Mouse (Mus musculus): ENCODE measurements around the gene Ankrd36. TPM values are rescaled to one million over a fixed set of nuclear protein-coding genes. Genes with fewer than 3 reads are reported as not detected.

Gene Ankrd36
- polyA plus RNA-seq, 1 experiment from 2014 or later, result 0.96 TPM

DNA sequence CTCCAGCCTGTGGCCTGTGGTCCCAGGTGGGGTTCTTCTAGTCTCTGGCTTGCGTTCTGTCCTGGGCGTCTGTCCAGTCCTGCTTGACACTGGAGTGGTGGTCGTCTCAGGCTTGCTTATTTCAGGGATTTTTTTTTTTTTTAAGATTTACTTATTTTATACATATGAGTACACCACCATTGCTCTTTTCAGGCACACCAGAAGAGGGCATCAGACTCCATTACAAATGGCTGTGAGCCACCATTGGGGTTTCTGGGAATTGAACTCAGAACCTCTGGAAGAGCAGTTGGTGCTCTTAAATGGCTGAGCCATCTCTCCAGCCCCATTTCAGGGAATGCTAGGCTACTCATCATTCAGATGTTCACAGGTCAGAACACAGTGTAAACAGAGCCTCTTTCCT lies 9.2 kb upstream of the Ankrd36 start:
- Histone ChIP-seq H3K4me3 (ENCODE audit: low read depth, low read length) (no peak overlapping the region), H3K4me2 (no peak overlapping the region), H3K27ac (ENCODE audit: low read depth, low read length) (no peak overlapping the region), H3K9ac (ENCODE audit: low read depth, low read length) (no peak overlapping the region), H3K4me1 (ENCODE audit: control insufficient read depth, insufficient read depth, low read length) (peaks cover 7% of the 10 kb centered on the region; the same call in 1 of the 2 replicates), H3K36me3 (ENCODE audit: control insufficient read depth, insufficient read depth, low read length) (no peaks in the 10 kb centered on the region), H3K27me3 (ENCODE audit: control insufficient read depth, insufficient read depth, low read length) (no peaks in the 10 kb centered on the region), H3K9me3 (replicated peaks; ENCODE audit: control insufficient read depth, low read length) (no peaks in the 10 kb centered on the region)
- 72% methylated on average over 3 of the region's 3 CpGs for WGBS (ENCODE audit: insufficient replicate concordance)
- no peak for ATAC-seq (replicated peaks; ENCODE audit: insufficient number of reproducible peaks, low FRiP score, low TSS enrichment)

DNA sequence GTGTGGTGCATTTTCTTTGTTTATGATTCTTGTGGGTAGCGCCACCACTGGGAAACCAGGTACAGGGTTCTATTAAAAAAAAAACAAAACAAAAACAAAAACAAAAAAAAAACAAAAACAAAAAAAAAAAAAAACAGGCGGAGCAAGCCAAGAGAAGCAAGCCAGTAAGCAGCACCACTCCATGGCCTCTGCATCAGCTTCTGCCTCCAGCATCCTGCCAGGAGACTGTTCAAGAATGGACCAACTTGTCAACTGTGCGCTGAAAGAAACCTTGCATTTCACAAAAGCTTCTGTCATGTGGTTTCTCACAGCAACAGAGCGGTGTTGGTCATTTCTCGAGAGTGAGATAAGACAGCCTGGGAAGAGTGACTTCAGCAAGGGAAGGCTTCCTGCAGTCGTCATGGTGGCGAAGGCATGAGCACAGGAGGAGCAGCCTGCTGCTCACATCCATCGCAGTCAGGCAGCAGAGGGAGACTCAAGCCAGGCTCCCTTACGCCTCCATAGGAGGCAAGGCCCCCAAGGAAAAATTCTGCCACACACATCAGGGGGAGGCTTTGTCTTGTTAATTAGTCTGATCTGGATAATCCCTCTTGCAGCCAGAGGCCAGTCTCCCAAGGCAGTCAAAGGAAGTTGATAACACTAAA lies 6.7 kb upstream of the Ankrd36 start:
- no peak overlapping the region for H3K27ac ChIP-seq (ENCODE audit: low read depth, low read length)

DNA sequence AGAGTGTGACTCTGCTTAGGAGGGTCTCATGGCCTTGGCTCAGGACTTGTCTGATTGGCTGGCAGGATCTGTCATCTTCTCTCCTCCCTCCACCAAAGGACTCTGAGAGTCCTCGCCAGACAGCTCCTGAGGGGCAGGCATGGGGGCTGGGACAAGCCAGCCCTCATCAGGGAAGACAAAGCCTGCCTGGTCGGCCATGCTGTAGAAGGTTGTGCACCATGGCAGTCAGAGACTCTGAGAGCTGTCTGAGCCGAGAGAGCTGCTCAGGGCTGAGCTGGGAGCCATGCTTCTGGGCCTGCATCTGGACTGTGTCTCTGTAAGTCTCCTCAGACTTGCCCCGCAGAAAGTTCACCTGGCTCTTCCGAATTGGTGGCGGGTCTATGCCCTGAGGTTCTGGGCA lies 5.6 kb upstream of the Ankrd36 start:
- no peaks in the 10 kb centered on the region for H3K27me3 ChIP-seq (ENCODE audit: control insufficient read depth, insufficient read depth, low read length)
- H3K9ac ChIP-seq (ENCODE audit: low read depth, low read length), result no peak overlapping the region
- H3K4me1 ChIP-seq (ENCODE audit: control insufficient read depth, insufficient read depth, low read length), result peaks cover 7% of the 10 kb centered on the region; the same call in 1 of the 2 replicates

More for the DNA sequence above, 6.7 kb upstream of the Ankrd36 start:
- no peak; the same call in 1 of the 2 replicates for ATAC-seq (replicated peaks; ENCODE audit: insufficient number of reproducible peaks, low FRiP score, low TSS enrichment)
- H3K4me1 ChIP-seq (ENCODE audit: control insufficient read depth, insufficient read depth, low read length), result peaks cover 7% of the 10 kb centered on the region; the same call in 1 of the 2 replicates
- no peak overlapping the region for H3K4me3 ChIP-seq (ENCODE audit: low read depth, low read length)
- H3K4me2 ChIP-seq, result no peak overlapping the region
- no peaks in the 10 kb centered on the region for H3K36me3 ChIP-seq (ENCODE audit: control insufficient read depth, insufficient read depth, low read length)
- H3K27me3 ChIP-seq (ENCODE audit: control insufficient read depth, insufficient read depth, low read length), result no peaks in the 10 kb centered on the region
- H3K9me3 ChIP-seq (replicated peaks; ENCODE audit: control insufficient read depth, low read length), result no peaks in the 10 kb centered on the region
- WGBS (ENCODE audit: insufficient replicate concordance), result 17% methylated on average over 9 of the region's 9 CpGs
- no peak overlapping the region for H3K9ac ChIP-seq (ENCODE audit: low read depth, low read length)

DNA sequence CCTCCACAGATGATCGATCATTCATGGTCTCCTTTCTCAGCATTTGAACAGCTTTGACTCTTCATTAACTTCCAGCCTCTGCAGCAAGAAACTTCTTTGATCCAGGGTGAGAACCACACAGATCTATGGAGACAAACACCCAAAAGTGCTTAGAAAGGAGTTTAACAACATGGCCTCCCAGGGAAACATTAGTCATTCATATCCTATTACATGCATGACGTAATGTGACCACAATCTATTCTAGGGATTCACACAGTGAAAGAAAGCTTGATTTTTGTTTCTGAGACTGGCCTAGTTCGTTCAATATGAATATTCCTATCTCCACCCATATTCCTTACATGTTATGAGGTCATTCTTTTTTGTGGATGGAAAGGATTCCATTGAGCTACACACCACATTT lies 3.9 kb upstream of the Ankrd36 start:
- Histone ChIP-seq H3K36me3 (ENCODE audit: control insufficient read depth, insufficient read depth, low read length) (no peaks in the 10 kb centered on the region), H3K4me3 (ENCODE audit: low read depth, low read length) (no peak overlapping the region), H3K27ac (ENCODE audit: low read depth, low read length) (no peak overlapping the region), H3K9me3 (replicated peaks; ENCODE audit: control insufficient read depth, low read length) (no peaks in the 10 kb centered on the region), H3K27me3 (ENCODE audit: control insufficient read depth, insufficient read depth, low read length) (no peaks in the 10 kb centered on the region), H3K4me2 (no peak overlapping the region), H3K9ac (ENCODE audit: low read depth, low read length) (no peak overlapping the region), H3K4me1 (ENCODE audit: control insufficient read depth, insufficient read depth, low read length) (peaks cover 7% of the 10 kb centered on the region; the same call in 1 of the 2 replicates)
- ATAC-seq (replicated peaks; ENCODE audit: insufficient number of reproducible peaks, low FRiP score, low TSS enrichment), result no peak
- 88% methylated on average over 3 of the region's 3 CpGs for WGBS (ENCODE audit: insufficient replicate concordance)

More for the DNA sequence above, 5.6 kb upstream of the Ankrd36 start:
- Histone ChIP-seq H3K4me3 (ENCODE audit: low read depth, low read length) (no peak overlapping the region), H3K4me2 (no peak overlapping the region), H3K9me3 (replicated peaks; ENCODE audit: control insufficient read depth, low read length) (no peaks in the 10 kb centered on the region), H3K36me3 (ENCODE audit: control insufficient read depth, insufficient read depth, low read length) (no peaks in the 10 kb centered on the region), H3K27ac (ENCODE audit: low read depth, low read length) (no peak overlapping the region)
- no peak for ATAC-seq (replicated peaks; ENCODE audit: insufficient number of reproducible peaks, low FRiP score, low TSS enrichment)
- 63% methylated on average over 6 of the region's 6 CpGs for WGBS (ENCODE audit: insufficient replicate concordance)

DNA sequence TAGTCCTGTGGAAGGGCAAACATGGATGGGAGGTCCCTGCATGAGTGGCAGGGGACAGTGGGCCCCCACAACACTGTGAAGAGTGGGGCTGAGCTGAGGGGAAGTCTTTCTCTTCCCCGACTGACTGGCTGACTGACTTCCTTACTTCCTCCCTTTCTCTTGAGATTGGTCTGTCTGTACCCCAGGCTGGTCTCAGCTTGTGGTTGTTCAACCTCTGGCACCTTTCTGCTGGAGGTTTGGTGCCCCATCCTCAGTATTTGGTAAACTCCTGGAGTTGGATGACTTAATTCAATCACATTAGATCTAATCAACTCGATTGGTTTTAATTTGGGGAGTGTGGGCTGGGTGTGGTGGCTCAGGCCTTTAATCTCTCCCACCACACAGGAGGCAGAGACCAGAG lies 3.0 kb upstream of the Ankrd36 start:
- Histone ChIP-seq H3K36me3 (ENCODE audit: control insufficient read depth, insufficient read depth, low read length) (no peaks in the 10 kb centered on the region), H3K27me3 (ENCODE audit: control insufficient read depth, insufficient read depth, low read length) (no peaks in the 10 kb centered on the region), H3K4me1 (ENCODE audit: control insufficient read depth, insufficient read depth, low read length) (peaks cover 7% of the 10 kb centered on the region; the same call in 1 of the 2 replicates), H3K4me2 (no peak overlapping the region), H3K27ac (ENCODE audit: low read depth, low read length) (no peak overlapping the region), H3K4me3 (ENCODE audit: low read depth, low read length) (no peak overlapping the region), H3K9ac (ENCODE audit: low read depth, low read length) (no peak overlapping the region), H3K9me3 (replicated peaks; ENCODE audit: control insufficient read depth, low read length) (no peaks in the 10 kb centered on the region)
- 51% methylated on average over 2 of the region's 2 CpGs for WGBS (ENCODE audit: insufficient replicate concordance)
- no peak for ATAC-seq (replicated peaks; ENCODE audit: insufficient number of reproducible peaks, low FRiP score, low TSS enrichment)

DNA sequence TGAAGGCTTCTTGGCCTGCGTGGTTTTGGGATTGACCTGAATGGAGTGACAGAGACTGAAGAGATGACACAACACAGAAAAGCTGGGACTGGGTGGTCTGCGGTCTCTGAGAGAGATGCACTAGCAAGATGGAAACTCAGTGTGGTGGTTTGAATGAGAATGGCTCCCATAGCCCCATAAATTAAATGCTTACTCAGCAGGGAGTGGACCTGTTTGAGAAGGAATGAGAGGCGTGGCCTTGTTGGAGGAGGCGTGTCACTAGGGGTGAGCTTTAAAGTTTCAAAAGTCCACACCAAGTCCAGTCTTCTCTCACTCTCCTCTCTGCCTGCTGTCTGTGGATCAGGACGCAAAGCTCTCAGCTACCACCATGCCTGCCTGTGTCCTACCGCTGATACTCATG lies 1.8 kb upstream of the Ankrd36 start:
- no peak overlapping the region for H3K4me2 ChIP-seq
- no peaks in the 10 kb centered on the region for H3K27me3 ChIP-seq (ENCODE audit: control insufficient read depth, insufficient read depth, low read length)
- H3K9ac ChIP-seq (ENCODE audit: low read depth, low read length), result no peak overlapping the region
- H3K4me3 ChIP-seq (ENCODE audit: low read depth, low read length), result no peak overlapping the region
- no peaks in the 10 kb centered on the region for H3K36me3 ChIP-seq (ENCODE audit: control insufficient read depth, insufficient read depth, low read length)
- whole genome bisulfite sequencing (ENCODE audit: insufficient replicate concordance), result 93% methylated on average over 6 of the region's 6 CpGs
- no peak overlapping the region for H3K27ac ChIP-seq (ENCODE audit: low read depth, low read length)
- no peak for ATAC-seq (replicated peaks; ENCODE audit: insufficient number of reproducible peaks, low FRiP score, low TSS enrichment)
- no peaks in the 10 kb centered on the region for H3K9me3 ChIP-seq (replicated peaks; ENCODE audit: control insufficient read depth, low read length)
- H3K4me1 ChIP-seq (ENCODE audit: control insufficient read depth, insufficient read depth, low read length), result peaks cover 7% of the 10 kb centered on the region; the same call in 1 of the 2 replicates

DNA sequence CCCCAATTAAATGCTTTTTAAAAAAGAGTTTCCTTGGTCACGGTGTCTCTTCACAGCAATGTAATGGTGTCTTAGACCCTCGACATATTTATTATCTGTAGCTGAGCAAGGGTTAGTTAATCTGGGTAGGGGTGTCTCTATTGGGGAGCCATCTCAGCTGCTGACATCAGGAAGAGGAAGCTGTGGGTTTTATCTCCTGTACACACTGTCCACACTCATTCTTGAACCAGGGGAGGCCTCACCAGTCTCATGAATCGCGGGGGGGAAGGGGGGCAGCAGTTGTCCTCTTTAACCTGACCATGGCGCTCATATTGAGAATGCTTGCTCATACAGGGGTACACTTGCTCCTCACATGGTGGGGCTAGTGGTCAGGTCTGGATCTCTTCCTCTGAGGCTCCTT lies 1.4 kb upstream of the Ankrd36 start:
- no peaks in the 10 kb centered on the region for H3K27me3 ChIP-seq (ENCODE audit: control insufficient read depth, insufficient read depth, low read length)
- H3K4me1 ChIP-seq (ENCODE audit: control insufficient read depth, insufficient read depth, low read length), result peaks cover 4% of the 10 kb centered on the region; the same call in 1 of the 2 replicates
- H3K27ac ChIP-seq (ENCODE audit: low read depth, low read length), result no peak overlapping the region
- no peak overlapping the region for H3K9ac ChIP-seq (ENCODE audit: low read depth, low read length)
- WGBS (ENCODE audit: insufficient replicate concordance), result 77% methylated on average over 5 of the region's 5 CpGs
- ATAC-seq (replicated peaks; ENCODE audit: insufficient number of reproducible peaks, low FRiP score, low TSS enrichment), result no peak
- H3K4me3 ChIP-seq (ENCODE audit: low read depth, low read length), result no peak overlapping the region
- no peak overlapping the region for H3K4me2 ChIP-seq
- H3K9me3 ChIP-seq (replicated peaks; ENCODE audit: control insufficient read depth, low read length), result no peaks in the 10 kb centered on the region
- no peaks in the 10 kb centered on the region for H3K36me3 ChIP-seq (ENCODE audit: control insufficient read depth, insufficient read depth, low read length)

DNA sequence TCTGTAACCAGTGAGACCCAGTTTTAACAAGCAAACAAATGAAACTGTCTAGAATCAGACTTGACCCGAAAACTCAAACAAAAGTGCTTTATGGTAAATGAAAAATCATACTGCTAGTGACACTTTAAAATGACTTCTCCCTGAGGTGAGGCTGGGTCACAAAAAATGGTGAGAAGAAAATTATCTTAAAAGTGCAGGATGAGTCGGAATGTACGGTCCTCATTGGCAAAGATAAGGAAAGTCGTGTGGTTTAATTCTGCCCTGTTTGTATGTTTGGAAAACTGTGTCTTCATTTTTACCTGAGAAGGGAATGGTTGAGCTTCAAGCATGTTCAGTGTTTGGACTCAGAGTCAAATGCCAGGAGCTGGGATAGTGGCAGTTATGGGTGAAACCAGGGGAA lies 2.4 kb downstream of the Ankrd36 start:
- WGBS (ENCODE audit: insufficient replicate concordance), result 79% methylated on average over 4 of the region's 4 CpGs
- no peaks in the 10 kb centered on the region for H3K36me3 ChIP-seq (ENCODE audit: control insufficient read depth, insufficient read depth, low read length)
- H3K4me3 ChIP-seq (ENCODE audit: low read depth, low read length), result no peak overlapping the region
- H3K27me3 ChIP-seq (ENCODE audit: control insufficient read depth, insufficient read depth, low read length), result no peaks in the 10 kb centered on the region
- H3K9ac ChIP-seq (ENCODE audit: low read depth, low read length), result no peak overlapping the region
- H3K4me2 ChIP-seq, result no peak overlapping the region
- ATAC-seq (replicated peaks; ENCODE audit: insufficient number of reproducible peaks, low FRiP score, low TSS enrichment), result no peak
- no peaks in the 10 kb centered on the region for H3K9me3 ChIP-seq (replicated peaks; ENCODE audit: control insufficient read depth, low read length)
- no peaks in the 10 kb centered on the region for H3K4me1 ChIP-seq (ENCODE audit: control insufficient read depth, insufficient read depth, low read length)
- H3K27ac ChIP-seq (ENCODE audit: low read depth, low read length), result no peak overlapping the region

DNA sequence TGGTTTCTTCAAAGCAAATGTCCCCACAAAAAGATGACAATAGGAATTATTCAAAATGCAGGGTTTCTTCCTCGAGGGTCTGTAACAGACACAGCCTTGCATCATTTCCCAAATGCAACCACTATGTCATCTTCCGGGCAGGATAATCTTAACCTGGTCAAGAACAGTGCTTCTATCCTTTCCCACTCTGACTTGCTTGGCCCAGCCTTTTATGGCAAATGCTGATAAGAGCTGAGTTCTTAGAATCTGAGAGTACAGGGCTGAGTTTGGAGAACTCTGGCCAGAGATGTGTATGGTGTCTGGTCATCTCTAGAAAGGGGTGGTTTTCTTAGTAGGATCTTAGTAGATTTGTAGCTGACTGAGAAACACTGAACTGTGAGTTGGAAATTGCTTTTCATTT lies 4.3 kb downstream of the Ankrd36 start:
- Histone ChIP-seq H3K27me3 (ENCODE audit: control insufficient read depth, insufficient read depth, low read length) (no peaks in the 10 kb centered on the region), H3K9ac (ENCODE audit: low read depth, low read length) (no peak overlapping the region), H3K27ac (ENCODE audit: low read depth, low read length) (peak overlapping the region; percentile 36; the same call in 1 of the 2 replicates), H3K36me3 (ENCODE audit: control insufficient read depth, insufficient read depth, low read length) (no peaks in the 10 kb centered on the region), H3K4me3 (ENCODE audit: low read depth, low read length) (no peak overlapping the region), H3K4me1 (ENCODE audit: control insufficient read depth, insufficient read depth, low read length) (peaks cover 6% of the 10 kb centered on the region), H3K4me2 (no peak overlapping the region), H3K9me3 (replicated peaks; ENCODE audit: control insufficient read depth, low read length) (no peaks in the 10 kb centered on the region)
- ATAC-seq (replicated peaks; ENCODE audit: insufficient number of reproducible peaks, low FRiP score, low TSS enrichment), result peak; percentile 85
- 50% methylated on average over 2 of the region's 2 CpGs for WGBS (ENCODE audit: insufficient replicate concordance)

All from heart, embryonic 11.5 days (tissue).